Mouse (Mus musculus): ENCODE data around the gene Ykt6.
"Not testable (repeated sequence)": the region's sequence is repeated elsewhere in the genome, so short reads cannot be mapped to it uniquely, and the experiment has no call there.

Ykt6 gene

DNA sequence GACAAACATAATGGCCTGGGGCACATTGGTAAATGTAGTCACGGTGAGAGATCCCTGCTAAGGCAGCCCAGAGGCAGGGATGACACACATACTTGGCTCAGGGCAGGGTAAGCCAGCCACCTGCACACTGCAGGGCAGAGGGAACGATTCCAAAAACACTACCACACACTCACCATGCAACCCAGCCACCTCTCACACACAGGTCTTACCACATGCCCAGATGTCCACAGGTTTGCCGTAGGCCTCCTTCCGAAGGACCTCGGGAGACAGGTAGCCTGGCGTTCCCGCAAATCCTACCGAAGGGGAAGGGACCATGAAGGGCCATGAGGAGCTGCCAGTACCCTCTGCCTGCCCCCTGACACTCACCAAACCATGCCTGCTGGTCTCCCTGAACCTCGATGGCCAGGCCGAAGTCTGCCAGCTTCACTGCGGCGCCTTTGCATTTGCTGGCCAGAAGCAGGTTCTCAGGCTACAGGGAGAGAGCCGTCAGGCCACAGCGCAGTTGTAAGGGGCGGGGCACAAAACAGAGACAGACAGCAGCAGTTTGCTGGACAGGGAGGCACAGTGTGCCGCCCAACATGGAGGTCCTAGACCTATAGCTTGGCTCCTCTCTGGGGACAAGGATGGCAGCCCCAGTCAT lies 34.6 kb downstream of the Ykt6 start:
- CTCF ChIA-PET = interaction anchor here (0.6 to 2.1 kb wide), 4 partner anchors 34 to 80 kb away, joined by 4 to 8 read pairs (median 7); no protein-coding TSS in a partner anchor

DNA sequence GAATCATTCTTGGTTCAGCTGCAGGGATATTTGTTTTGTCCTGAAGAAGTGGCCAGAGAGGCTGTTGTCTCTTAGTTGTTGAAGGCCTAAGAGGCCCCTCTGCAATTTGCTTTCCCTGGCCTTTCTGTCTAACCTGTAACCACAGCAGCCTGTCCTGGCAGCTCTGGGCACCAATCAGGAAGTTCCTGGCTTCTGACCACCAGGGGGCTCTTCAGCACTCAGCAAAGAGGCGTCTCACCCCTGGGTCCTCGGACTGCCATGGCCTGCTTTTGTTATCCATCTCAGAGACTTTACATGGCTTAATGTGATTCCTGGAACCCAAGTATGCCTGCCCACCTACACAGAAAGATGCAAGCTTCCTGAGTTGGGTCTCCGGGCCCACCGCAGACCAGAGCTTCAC lies 35.4 kb downstream of the Ykt6 start:
- CTCF ChIA-PET = interaction anchor here (0.5 to 2.1 kb wide), 7 partner anchors 29 to 1132 kb away, joined by 3 to 11 read pairs (median 7); no protein-coding TSS in a partner anchor

DNA sequence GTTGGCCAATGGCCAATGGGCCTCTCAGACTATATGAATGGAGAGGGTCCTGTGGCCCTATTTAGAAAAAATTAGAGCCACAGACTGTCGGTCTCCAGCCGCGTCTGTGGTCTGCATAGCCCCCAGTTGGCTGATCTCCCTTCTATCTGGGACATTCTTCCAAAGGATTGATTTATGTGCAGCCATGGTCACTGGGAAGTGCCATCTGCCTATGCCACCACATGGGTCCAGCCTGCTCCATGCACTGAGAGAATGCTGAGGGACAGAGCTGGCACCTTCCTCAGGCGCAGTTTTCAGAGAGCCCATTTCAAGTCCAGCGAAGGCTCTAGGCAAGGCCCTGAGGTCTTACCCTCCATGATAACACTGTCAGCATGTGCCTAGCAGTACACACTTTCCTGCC lies 38.7 kb downstream of the Ykt6 start:
- CTCF ChIA-PET = no interaction called here

DNA sequence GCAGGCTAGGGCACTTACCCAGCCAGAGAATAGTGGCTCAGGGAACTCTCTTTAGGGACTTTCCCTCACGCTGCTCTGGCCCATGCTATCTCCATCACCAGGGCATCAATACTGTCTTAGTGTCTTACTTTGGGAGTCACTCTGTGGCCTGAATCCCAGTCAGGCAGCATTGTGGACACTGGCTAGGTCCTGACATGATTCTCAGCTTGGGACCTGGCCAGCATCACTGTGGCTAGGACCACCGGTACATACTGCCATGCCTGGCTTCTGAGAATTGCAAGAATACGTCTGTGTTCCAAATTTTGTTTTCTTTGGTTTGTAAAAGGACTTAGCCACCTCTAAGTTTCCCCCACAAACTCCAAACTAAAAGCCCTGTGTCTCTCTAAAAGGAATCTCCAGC lies 39.4 kb downstream of the Ykt6 start:
- CTCF ChIA-PET = interaction anchor here (1.5 kb wide), 2 partner anchors 25 to 32 kb away, joined by 5 to 19 read pairs; no protein-coding TSS in a partner anchor

DNA sequence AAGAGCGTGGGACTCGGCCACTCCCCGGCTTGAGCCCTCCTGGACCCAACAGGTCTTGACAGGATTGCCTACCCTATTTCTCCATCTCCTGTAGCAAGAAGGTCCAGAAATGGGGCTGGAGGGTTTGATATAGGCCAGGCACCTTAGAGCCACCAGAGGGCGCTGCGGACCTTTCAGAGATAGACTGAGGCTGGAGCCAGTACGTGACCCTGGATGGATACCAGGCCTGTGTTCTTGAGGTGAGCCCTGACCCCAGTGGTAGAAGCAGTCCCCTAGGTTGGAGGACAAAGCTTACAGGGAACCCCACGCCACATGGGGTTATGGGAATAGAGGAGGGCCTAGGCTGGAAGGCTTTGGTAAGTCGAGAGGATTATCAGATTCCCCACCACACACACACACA lies 40.5 kb downstream of the Ykt6 start:
- CTCF ChIA-PET = interaction anchor here (1.0 to 1.5 kb wide), 4 partner anchors 24 to 38 kb away, joined by 3 to 19 read pairs (median 4); no protein-coding TSS in a partner anchor

DNA sequence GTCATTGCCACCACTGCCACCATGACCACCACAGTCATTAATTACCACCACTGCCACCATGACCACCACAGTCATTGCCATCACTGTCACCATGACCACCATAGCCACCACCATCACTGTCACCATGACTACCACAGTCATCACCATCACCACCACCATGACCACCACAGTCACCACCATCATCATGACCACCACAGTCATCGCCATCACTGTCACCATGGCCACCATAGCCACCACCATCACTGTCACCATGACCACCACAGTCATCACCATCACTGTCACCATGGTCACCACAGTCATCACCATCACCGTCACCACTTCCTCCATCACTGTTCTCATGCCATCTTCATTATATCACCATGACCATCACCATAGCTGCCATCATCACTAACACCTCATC lies 43.0 kb downstream of the Ykt6 start:
- CTCF ChIA-PET = interaction anchor here (1.8 kb wide), 1 partner anchor 28 kb away, joined by 7 read pairs; no protein-coding TSS in a partner anchor

DNA sequence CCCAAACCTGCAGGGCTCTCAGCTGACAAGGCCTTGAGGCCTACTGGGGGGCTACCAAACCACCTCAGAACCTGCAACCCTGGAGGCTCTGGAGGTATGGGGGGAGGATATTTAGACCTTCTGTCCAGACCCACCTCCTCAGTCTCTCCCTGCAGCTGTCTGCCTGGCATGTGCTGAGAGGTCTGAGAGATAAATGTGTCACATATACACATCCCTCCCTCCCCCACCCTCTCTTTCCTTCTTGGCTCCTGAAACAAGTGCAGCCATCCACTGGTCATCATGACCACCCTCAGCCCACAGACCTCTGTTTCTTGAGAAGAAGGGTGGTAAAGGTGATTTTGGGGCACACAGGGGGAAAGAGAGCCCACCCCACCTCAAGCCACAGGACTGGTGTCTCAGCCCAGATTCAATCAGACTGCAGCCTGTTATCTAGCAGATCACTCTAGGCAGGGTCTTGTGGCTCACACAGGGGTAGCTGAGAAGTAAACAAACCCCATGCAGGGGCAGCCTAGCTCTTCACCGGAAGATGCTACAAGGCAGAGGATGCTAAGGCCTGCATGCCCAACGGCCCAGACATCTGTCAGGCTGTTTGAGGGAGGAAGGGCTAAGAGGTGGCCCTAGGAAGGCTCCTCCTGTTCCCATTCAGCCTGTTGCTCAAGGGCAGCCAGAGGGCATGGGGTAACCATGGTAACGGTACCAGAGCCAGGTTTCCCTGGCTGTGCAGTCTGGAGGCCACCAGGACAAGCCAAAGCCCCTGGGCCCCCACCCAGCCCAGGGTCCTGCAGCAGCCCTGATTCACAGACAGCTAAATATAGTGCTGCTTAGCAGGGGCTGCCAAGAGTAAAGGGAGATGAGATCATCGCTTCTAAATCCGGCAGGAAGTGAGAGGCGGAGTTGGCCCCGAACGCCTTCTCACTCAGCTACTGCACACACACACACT lies 44.6 kb downstream of the Ykt6 start:
- CTCF ChIA-PET = interaction anchor here (0.7 kb wide), 1 partner anchor 18 kb away, joined by 3 read pairs; no protein-coding TSS in a partner anchor

DNA sequence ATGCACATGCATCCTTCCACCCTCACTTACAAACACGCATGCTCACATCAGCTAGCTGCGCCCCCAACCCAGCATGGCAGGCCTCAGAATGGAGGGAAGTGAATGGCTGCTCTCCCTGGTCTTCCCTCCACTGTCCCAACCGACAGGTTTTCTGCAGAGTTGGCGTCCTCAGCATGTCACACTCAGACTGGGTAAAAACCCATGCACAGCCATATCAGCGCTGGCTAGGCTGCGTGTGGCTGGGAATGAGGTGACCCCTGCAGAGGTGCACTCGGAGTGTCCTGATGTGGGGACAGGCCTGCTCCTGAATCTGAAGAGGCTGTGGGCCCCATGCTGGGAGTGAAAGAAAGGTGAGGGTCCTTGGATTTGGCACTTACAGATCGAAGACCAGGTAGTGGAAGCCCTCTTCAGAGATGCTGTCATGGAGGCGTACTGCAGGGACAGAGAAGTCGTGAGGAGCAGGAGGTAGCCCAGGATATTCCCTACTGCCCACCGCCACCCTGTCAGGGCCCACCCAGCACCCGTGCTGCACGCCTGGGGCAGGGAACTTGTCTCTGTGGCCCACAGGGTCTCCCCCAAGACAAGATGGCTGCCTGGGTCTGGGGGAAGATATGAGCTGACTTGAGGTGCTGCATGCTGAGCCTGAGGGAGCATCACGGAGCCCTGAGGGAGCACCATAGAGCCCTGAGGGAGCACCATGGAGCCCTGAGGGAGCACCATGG lies 45.6 kb downstream of the Ykt6 start:
- CTCF ChIA-PET = interaction anchor here (0.9 kb wide), 1 partner anchor 16 kb away, joined by 3 read pairs; no protein-coding TSS in a partner anchor

DNA sequence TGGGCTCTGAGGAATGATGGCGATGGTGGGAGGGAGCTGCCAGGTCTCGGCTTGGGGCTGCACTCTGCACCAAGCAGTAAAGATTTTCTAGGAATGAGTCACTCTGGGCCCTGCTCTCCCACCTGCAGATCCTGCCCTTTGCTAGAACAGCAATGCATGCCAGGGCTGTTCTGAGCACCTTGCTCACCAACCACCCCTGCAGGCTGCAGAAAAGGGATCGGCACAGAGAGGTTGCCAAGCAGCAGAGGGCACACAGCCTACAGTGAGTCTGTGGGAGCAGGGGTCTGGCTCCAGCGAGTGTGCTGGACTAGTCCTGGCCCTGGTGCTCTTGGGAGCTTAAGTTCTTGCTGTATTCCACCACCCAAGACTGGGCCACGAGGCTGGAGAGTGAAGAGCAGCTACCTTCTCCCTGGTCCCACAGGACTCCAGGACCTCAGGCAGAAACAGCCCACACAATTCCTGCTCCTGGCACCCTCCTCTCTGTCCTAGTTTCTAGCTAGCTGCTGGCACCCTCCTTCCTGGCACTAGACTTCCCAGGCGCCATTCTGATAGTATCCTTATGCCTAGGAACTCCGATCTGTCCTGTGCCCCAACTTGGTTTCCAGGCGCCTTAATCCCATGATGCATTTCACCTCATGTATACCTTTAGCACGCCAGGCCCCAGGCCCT lies 46.6 kb downstream of the Ykt6 start:
- CTCF ChIA-PET = interaction anchor here (0.9 to 1.4 kb wide), 2 partner anchors 15 to 24 kb away, joined by 3 to 4 read pairs; no protein-coding TSS in a partner anchor

DNA sequence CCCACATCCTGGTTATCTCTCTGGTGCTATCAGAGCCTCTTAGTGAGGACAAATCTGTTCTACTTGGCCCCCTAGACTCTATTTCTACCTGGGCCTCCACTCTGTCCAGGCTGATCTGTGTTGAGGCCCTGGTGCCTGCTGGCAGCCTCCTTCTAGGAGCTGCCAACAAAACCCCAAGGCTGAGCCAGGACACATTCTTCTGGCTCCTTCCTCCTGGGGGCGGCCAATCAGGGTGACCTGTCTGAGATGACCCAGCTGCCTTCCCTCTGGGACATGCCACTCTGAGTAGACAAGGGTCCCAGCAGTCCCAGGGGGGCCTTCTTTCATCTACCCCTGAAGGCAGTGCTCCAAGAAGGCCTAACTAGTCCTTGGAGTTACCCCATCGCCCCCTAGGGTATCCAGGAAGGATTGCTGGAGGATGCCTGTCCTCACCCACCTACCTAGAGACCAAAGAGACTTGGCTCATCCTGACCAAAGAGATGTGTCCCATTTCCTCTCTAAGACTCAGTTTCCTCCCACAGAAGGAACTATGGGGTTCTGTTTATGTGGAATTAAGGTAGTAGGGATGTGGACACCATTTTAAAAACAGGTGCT lies 47.6 kb downstream of the Ykt6 start:
- CTCF ChIA-PET = interaction anchor here (1.4 kb wide), 1 partner anchor 23 kb away, joined by 4 read pairs; no protein-coding TSS in a partner anchor

DNA sequence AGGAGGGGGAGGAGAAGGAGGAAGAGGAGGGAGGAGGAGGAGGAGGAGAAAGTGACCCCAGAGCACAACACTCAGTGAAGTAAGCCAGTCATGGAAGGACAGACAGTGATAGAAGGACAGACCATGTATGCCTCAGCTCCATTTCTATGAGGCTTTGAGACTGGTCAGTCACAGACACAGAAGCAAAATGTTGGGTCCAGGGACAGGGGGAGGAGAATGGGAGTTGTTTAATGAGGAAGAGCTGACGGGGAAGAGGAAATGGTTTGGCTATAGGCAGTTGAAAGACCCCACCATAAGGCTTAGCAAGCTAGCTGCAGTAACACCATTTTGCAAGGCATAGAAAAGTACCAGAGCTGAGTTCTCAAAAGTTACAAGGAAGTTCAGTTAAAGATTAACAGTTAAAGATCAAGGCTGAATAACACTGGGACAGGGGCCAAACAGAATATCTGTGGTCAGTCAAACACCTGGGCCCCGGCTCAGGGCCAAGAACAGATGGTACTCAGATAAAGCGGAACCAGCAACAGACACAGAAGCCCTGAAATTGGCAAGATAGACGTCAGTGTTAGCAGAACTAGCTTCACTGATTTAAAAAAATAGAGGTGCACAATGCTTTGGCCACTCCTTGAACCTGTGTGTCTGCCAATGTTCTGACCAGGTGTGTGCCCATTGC lies 50.0 kb downstream of the Ykt6 start:
- CTCF ChIA-PET = not testable (repeated sequence)

DNA sequence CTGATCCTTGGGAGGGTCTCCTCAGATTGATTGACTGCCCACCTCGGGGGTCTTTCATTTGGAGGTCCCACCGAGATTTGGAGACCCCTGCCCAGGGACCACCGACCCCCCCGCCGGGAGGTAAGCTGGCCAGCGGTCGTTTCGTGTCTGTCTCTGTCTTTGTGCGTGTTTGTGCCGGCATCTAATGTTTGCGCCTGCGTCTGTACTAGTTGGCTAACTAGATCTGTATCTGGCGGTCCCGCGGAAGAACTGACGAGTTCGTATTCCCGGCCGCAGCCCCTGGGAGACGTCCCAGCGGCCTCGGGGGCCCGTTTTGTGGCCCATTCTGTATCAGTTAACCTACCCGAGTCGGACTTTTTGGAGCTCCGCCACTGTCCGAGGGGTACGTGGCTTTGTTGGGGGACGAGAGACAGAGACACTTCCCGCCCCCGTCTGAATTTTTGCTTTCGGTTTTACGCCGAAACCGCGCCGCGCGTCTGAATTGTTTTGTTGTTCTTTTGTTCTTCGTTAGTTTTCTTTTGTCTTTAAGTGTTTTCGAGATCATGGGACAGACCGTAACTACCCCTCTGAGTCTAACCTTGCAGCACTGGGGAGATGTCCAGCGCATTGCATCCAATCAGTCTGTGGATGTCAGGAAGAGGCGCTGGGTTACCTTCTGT lies 51.0 kb downstream of the Ykt6 start:
- CTCF ChIA-PET = not testable (repeated sequence)

DNA sequence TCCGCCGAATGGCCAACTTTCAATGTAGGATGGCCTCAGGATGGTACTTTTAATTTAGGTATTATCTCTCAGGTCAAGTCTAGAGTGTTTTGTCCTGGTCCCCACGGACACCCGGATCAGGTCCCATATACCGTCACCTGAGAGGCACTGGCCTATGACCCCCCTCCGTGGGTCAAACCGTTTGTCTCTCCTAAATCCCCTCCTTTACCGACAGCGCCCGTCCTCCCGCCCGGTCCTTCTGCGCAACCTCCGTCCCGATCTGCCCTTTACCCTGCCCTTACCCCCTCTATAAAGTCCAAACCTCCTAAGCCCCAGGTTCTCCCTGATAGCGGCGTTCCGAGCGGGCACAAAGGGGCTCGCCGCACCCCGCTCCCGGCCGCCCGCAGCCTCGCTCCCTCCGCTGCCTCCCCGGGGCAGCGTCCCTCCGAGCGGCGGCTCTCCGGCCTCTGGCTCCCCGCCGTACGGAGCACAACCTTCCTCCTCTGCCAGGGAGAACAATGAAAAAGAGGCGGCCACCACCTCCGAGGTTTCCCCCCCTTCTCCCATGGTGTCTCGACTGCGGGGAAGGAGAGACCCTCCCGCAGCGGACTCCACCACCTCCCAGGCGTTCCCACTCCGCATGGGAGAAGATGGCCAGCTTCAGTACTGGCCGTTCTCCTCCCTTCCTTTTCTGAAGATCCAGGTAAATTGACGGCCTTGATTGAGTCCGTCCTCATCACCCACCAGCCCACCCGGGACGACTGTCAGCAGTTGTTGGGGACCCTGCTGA lies 51.7 kb downstream of the Ykt6 start:
- CTCF ChIA-PET = not testable (repeated sequence)

DNA sequence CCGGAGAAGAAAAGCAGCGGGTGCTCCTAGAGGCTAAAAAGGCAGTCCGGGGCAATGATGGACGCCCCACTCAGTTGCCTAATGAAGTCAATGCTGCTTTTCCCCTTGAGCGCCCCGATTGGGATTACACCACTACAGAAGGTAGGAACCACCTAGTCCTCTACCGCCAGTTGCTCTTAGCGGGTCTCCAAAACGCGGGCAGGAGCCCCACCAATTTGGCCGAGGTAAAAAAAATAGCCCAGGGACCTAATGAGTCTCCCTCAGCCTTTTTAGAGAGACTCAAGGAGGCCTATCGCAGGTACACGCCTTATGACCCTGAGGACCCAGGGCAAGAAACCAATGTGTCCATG lies 52.3 kb downstream of the Ykt6 start:
- CTCF ChIA-PET = not testable (repeated sequence)

DNA sequence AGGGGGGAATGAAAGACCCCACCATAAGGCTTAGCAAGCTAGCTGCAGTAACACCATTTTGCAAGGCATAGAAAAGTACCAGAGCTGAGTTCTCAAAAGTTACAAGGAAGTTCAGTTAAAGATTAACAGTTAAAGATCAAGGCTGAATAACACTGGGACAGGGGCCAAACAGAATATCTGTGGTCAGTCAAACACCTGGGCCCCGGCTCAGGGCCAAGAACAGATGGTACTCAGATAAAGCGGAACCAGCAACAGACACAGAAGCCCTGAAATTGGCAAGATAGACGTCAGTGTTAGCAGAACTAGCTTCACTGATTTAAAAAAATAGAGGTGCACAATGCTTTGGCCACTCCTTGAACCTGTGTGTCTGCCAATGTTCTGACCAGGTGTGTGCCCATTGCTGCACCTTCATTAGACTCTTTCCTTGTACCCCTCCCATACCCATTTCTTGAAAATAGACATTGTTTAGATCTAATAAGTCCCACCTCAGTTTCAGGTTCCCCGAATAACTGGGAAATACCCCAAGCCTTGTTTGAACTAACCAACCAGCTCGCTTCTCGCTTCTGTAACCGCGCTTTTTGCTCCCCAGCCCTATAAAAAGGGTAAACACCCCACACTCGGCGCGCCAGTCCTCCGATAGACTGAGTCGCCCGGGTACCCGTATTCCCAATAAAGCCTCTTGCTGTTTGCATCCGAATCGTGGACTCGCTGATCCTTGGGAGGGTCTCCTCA lies 55.4 kb downstream of the Ykt6 start:
- CTCF ChIA-PET = not testable (repeated sequence)

DNA sequence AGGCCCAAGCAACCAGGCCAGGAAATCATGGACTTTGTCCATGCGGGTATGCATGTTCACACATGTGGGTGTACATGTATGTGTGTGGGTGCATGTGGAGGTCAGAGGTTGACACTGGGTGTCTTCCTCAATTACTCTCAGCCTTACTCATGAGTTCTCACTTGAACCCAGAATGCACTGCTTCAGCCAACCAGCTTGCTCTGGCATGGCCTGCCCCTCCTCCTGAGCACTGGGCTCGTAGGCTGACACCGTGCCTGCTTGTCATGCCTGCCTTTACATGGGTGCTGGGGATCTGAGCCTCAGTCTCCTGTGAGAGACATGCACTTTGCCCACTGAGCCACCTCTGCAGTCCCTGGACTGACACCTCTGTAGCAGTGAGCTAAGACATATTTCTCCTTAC lies 56.4 kb downstream of the Ykt6 start:
- CTCF ChIA-PET = no interaction called here

DNA sequence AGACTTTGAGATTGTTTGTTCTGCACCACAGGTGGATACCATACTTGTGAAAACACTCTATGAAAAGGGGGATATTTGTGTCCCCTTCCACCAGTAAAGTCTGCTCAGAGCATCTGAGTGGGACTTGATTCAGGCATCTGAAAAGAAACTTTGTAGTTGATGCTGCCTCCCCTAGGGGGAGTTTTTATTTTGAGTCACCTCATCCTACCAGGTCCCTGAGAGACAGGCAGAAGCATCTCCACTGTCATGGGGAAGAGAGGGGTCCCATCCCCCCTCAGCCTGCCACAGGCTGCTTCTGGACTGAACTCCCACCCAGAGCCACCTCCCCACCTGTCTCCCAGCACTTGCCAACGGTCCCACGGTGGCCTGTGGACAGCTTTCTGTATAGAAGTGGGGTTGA lies 57.9 kb downstream of the Ykt6 start:
- CTCF ChIA-PET = interaction anchor here (1.0 kb wide), 1 partner anchor 20 kb away, joined by 3 read pairs; no protein-coding TSS in a partner anchor

DNA sequence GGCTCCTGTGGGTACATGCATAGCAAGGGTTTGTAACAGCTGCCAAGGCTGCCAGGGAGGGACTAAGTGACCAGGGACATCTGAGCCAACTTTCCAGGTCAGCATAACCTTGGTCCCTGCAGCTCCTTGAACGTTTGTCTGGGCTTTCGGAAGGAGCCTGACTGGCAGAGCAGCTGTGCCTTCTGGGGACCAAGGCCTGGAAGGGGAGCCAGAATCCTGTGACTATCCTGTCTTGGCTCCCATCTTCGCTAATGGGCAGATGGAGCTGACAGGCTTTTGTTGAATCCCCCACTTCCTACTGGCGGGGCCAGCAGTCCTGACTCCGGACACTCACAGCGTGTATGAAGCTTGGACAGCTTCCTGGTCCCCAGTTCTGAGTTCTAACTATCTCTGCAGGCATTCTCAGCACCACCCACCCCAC lies 59.5 kb downstream of the Ykt6 start:
- CTCF ChIA-PET = interaction anchor here (2.5 kb wide), 1 partner anchor 11 kb away, joined by 7 read pairs; no protein-coding TSS in a partner anchor
